Mouse (Mus musculus) right cerebral cortex, postnatal 36 days (tissue): ENCODE measurements around the gene Mkrn2.
A peak's percentile ranks its signal among the peaks of the same experiment; 100 is the strongest.
"Not testable (repeated sequence)": the region's sequence is repeated elsewhere in the genome, so short reads cannot be mapped to it uniquely, and the experiment has no call there.

Experiments
- DNase-seq, 2 experiments: peaks; one replicate each; pipeline ENCODE4 v3.0.0; 2022; ENCODE audit warnings: low spot score in 2 of 2, mixed read lengths in 1 of 2

The Mkrn2 gene

DNA sequence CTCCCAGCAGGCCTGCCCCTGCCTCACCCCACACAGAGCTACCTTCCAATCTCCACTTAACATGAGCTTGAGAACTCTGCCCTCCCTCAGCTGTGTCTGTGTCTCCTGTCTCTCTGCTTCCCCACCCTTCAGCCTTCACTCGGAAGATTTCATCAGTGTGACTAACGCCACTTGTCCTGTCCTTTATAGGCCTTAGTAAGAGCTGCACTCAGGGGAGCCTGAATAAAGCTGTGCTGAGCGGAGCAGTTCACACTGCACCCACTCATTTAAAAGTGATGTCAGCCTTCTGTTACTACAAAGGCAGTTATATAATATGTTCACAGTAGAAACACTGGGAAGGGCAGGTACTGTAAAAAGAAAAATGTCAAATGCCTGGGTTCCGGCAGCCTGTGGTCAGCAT, 5.7 kb downstream of the Mkrn2 start:
- DNase-seq: peak; percentile 41 to 63

- DNase-seq: no peak
Measured at GRCm38 (mm10) chr6:115609121-115609520, 7.4 kb downstream of the Mkrn2 start.

GRCm38 (mm10) chr6:115610301-115610700, 8.6 kb downstream of the Mkrn2 start:
- no peak for DNase-seq

- DNase-seq: peak in 1 of 2 experiments; percentile 41
Measured at GRCm38 (mm10) chr6:115613793-115614192, 12.1 kb downstream of the Mkrn2 start.

DNA sequence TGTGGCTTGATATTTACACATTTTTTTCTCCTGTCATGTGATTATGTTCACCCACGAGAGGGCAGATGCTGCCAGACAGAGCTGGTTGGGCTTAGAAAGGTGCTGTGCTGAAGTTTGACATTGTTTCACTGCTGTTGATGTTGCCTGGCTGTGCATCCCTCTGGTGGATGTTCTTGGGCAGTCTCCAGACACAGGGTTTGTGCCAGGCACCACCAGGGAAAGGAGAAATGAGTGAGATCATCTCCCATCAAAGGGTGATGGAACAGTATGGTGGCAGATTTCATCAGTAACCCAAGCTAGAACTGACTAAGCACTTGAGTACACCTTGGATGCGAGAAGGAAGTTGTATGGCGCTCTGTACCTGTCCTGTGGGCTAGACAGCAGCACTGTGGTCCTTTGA, 14.3 kb downstream of the Mkrn2 start:
- DNase-seq: no peak

GRCm38 (mm10) chr6:115619818-115620217, 18.1 kb downstream of the Mkrn2 start:
- DNase-seq: no peak

DNA sequence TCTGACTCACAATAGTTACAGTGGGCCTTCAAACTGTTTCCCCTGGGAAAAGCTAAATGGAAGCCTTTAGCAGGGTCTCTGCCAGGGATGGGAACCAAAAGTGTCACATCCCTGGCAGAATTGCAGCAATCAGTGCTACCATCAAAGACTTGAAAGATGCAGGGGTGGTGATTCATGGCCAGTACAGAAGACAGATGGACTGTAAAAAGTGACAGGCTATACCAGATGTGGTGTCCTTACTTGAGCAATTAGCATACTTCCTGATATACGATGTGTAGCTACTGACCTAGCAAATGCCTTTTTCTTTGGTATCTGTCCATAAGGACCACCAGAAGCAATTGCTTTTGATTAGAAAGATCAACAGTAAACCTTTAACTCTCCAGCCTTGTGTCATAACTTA, 19.2 kb downstream of the Mkrn2 start:
- no peak for DNase-seq

- DNase-seq: no peak
Measured at GRCm38 (mm10) chr6:115626121-115626520, 24.4 kb downstream of the Mkrn2 start.

GRCm38 (mm10) chr6:115631056-115631795, 29.5 kb downstream of the Mkrn2 start:
- no peak for DNase-seq

GRCm38 (mm10) chr6:115634015-115634414, 32.3 kb downstream of the Mkrn2 start:
- DNase-seq: no peak

DNA sequence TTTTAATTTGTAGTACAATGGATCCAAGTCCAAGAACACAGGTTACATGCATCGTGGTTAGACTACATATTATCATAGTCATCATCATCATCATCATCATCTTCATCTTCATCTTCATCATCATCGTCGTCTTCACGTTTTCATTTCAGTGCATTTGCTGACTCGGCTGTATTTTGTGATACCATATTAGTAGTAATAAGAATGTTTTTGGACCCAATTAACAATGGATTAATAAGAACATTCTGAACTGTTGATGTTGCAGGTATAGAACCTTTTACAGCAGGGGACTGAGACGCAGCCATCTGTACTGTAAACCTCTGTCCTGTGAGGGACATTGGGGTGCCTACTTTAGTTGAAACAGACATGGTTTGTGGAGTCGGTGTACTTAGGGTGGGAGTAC, 36.5 kb downstream of the Mkrn2 start:
- DNase-seq: not testable (repeated sequence)

- DNase-seq: no peak
Measured at GRCm38 (mm10) chr6:115643315-115643714, 41.6 kb downstream of the Mkrn2 start.

DNA sequence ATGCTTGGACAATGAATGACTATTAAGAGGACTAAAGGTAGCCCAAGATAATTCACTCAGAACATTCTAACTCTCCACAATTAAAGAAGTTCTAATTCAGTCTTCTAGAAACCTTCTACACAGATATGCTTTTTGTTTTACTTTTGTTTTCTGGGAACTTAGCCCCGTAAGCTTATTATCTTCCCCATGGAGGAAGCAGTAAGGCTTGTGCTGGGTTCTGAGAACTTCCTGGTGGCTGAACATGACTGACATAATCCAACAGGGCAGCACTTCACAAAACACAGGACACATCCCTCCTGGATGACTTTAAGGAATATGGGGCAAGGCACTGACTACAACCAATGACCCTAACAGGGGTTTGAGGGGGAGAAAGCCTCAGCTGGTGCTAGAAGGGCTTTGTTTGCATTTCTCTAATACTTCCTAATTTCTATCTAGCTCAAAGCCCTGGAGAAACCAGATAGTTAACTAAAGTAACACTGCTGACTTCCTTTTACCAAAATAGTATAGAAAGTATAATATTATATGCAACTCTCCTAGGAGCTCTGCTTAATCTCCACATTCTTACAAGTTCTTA, 48.2 kb downstream of the Mkrn2 start:
- no peak for DNase-seq

DNA sequence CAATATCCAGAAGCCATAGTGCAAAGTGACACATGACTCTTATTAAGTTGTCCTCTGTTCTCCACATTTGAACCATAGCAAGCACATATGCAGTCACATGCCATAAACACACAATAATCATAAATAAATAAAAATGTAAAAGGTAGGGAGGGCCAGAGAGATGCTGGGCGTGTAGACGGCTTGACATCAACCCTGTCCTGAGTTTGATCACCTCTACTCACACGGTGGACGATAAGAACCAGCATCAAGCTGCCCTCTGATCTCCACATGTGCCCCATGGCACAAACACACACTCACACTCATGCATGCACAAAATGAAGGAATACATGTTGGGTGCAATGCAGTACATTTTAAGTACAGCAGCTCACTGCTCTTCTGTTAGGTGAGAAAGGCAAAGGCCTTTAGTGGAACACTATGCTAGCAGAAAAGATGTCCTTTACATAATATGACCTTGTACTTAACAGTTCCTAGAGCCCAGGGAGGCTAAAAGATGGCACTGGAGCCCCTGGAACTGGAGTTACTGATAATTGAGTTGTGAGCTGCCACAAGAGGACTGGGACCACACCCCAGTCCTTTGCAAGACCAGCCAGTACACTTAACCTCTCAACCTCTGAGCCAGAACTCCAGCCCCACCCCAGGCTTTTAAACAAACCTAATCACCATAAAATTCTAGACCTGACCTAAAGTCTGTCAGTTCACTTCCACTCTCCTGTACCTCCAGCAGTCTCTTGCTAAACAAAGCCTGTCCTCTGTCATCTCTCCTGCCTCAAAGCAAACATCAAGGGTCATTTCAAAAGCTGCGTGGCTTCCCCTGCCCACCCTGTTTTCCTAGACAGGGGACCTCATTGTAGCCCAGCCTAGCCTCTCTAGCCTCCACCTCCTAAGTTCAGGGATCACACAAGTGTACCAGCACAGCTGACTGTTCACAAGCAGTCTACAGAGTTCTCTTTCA, 49.0 kb downstream of the Mkrn2 start:
- no peak for DNase-seq

DNA sequence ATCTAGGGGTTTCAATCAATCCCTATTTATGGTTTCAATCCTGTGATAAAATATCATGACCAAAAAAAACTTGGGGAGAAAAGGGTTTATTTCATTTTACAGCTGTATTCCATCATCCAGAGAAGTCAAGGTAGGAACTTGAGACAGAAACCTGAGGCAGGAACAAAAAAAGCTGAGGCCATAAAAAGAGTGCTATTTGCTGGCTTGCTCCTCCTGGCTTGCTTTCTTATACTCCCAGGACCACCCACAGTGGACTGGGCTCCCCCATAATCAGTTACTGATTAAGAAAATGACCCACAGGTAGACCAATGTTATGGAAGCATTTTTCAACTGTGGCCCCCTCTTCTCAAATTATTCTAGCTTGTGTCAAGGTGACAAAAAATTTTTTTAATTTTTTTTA, 50.0 kb downstream of the Mkrn2 start:
- no peak for DNase-seq

GRCm38 (mm10) chr6:115653939-115654338, 52.2 kb downstream of the Mkrn2 start:
- no peak for DNase-seq

DNA sequence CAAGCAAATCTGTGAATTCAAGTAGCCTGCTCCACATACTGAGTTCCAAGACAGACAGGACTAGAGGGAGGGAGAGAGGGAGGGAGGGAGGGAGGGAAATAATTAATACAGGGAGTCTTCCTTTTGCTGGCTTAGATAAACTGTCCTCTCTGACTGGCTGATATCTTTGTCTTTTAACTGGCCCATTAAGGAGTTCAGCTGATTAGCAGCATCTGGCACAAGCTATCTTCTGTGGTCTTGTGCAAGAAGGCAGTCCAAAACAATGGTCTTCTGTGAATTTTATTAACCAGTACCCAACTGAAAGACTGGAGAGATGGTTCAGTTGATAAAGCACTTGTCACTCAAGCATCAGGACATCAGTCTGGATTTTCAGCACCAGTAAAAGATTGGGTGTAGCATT, 57.1 kb downstream of the Mkrn2 start:
- no peak for DNase-seq

GRCm38 (mm10) chr6:115664268-115664667, 62.6 kb downstream of the Mkrn2 start:
- no peak for DNase-seq

- no peak for DNase-seq
Measured at GRCm38 (mm10) chr6:115666641-115667040, 64.9 kb downstream of the Mkrn2 start.
